Mouse (Mus musculus): ENCODE measurements around the gene Hoxa2.

DNA sequence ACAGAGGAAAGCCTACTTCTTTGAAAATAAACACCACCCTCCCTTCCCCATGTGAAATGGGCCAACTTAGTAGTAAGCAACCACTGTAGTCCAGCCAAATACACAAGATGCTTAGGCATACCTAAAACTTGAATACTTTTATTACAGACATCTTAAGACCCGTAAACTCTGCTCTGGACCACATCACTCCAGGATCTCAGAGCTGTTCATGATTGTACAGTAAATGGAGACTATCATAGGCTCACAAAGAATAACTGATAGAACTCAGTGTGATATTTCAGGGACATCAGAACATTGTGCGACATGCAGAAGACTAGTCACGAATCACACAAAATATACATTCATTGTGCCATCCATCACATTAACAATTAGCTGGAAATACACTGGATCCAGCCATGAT, 9.2 kb downstream of the Hoxa2 start:
- TF ChIP-seq CTCF (IDR thresholded peaks at IDR 0.05; ENCODE audit: insufficient read depth, low read length) (no peak), POLR2A (IDR thresholded peaks at IDR 0.05; ENCODE audit: borderline replicate concordance, extremely low read depth, low read depth, low read length) (no peak)

Data from lung, adult 2 months (tissue).